Mouse (Mus musculus) urinary bladder, postnatal 10 days (tissue): ENCODE results near the gene Olfr943.

ENCODE experiments used
- DNase-seq: peaks from one replicate; pipeline ENCODE4 v3.0.0; 2022; ENCODE audit warnings: low spot score

The Olfr943 gene

DNA sequence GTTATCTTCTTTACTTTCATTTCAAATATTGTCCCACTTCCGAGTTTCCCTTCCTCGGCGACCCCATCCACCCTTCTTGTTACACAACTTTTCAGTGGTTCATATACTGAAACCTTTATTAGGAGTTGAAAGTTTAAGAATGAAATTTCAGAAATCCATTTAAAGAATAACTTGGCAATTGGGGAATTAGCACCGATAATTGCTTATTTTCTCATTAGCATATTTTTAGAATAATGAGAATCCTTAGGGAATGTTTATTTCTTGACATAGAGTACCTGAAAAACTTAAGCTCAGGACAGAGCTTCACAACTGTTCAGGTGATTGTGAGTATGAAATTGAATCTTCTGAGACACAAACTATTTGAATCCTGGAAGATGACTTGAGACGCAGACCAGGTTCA is at the start of gene Olfr943:
Gene Olfr943 (plus strand): TSS at position 301 of the 400 bp plus-strand sequence.
- no peak for DNase-seq

DNA sequence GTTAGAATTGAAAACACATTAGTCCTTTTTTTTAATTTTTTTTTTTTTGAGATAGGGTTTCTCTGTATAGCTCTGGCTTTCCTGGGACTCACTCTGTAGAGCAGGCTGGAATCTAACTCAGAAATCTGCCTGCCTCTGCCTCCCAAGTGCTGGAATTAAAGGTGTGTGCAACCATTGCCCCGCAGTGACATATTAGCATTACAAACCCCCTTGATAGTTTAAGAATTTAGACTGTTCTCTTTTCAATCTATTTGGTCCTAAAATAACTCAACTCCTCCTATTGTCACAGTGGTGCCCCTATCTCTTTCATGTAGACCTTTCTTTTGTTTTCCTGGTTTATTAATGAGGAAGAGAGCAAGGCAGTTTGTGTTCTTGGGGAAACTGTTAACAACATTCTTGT is 38.8 kb upstream of the Olfr943 start:
- DNase-seq = no peak

DNA sequence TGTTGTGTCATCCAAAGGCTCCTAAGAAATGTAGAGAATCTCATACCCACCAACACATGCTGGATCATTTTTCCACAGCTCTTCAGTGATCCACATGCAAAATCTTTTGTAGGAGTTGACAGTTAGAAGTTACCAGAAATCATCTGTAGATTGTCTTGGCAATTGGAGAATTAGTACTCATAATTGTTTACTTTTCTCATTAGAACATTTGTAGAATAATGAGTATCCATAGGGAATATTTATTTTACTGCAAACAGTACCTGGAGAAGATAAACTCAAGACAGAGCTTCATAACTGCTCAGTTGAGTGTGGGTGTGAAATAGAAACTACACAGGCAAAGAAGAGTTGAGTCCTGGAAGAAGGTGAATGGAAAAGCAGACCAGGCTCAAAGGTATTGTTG is 38.3 kb upstream of the Olfr943 start, which contains the start of gene Olfr27:
Gene Olfr27 (plus strand): TSS at position 301 of the 400 bp plus-strand sequence.
- DNase-seq = no peak

DNA sequence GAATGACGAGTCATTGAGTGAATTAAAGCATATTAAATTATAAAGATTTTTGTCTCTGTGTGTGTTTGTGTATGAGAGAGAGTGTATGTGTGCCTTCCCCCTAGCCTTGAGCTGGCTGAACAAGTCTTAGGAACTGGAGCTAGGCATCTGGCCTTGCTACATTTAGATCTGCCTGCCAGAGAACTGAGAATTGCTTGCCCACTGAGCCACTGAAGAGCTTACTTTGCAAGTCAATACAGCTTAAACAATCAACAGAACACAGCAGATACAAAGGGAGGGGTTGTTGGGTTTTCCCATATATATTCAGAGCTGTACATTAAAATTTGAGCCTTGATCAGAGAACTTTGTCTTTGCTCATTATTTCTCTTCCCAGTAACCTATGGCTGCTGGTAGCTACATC is 13.7 kb upstream of the Olfr943 start:
- DNase-seq = no peak

DNA sequence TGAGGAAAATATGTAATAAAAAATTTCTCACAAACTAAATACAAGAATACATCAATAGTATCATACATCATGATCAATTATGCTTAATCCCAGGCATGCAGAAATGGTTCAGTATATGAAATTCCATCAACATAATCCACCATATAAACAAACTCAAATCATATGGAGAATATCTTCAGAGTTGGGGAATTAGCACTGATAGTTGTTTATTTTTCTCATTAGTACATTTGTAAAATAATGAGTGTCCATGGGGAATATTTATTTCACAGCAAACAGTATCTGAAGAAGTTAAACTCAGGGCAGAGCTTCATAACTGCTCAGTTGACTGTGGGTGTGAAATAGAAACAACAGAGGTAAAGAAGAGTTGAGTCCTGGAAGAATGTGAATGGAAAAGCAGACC is 35.5 kb downstream of the Olfr943 start, which contains the start of gene Olfr944:
Gene Olfr944 (plus strand): TSS at position 301 of the 400 bp plus-strand sequence.
- DNase-seq = no peak
